Comparison of ENCODE assay signal across 37 mouse cellular contexts in genomic region chr16:92371623-92372022, GRCm38 (mm10). TPM values are rescaled to one million over a fixed set of nuclear protein-coding genes. Genes with fewer than 3 reads are reported as not detected.
DNase-seq lines count a peak whose midpoint lies in the region; ATAC-seq lines count a peak whose summit lies in the region.
"Had no signal": no experiment of that assay in that cellular context is flagged by ENCODE, and none has a peak within 500 bp of the region (broad histone marks: within the 10 kb centered on the region; RNA-seq: fewer than 3 reads in every experiment).

No protein-coding gene starts in this region.

- H3K9ac ChIP-seq in hindbrain, embryonic 13.5 days = no peak overlapping the region
- H3K9ac ChIP-seq: forebrain, embryonic 12.5 days; heart, embryonic 12.5 days; hindbrain, embryonic 15.5 days; kidney, embryonic 15.5 days; liver, embryonic 12.5 days; liver, postnatal 0 days; midbrain, embryonic 13.5 days; neural tube, embryonic 13.5 days had no signal

- peak overlapping the region; percentile 66 for H3K27ac ChIP-seq in hindbrain, embryonic 10.5 days
- no peak overlapping the region for H3K27ac ChIP-seq in hindbrain, embryonic 13.5 days
- H3K27ac ChIP-seq: forebrain, embryonic 12.5 days; hindbrain, embryonic 15.5 days; kidney, embryonic 15.5 days; left cerebral cortex, adult 2 months; liver, embryonic 12.5 days; midbrain, embryonic 13.5 days; neural tube, embryonic 13.5 days had no signal

- H3K36me3 ChIP-seq in hindbrain, embryonic 10.5 days = no peaks in the 10 kb centered on the region
- H3K36me3 ChIP-seq in hindbrain, embryonic 13.5 days = no peaks in the 10 kb centered on the region
- H3K36me3 ChIP-seq: forebrain, embryonic 12.5 days; heart, embryonic 12.5 days; hindbrain, embryonic 15.5 days; kidney, embryonic 15.5 days; liver, embryonic 12.5 days; midbrain, embryonic 13.5 days; neural tube, embryonic 13.5 days had no signal

- H3K4me3 ChIP-seq in hindbrain, embryonic 10.5 days = no peak overlapping the region
- H3K4me3 ChIP-seq in hindbrain, embryonic 13.5 days = no peak overlapping the region
- H3K4me3 ChIP-seq: erythroblast, embryonic 14.5 days; forebrain, embryonic 12.5 days; heart, embryonic 12.5 days; hindbrain, embryonic 15.5 days; kidney, embryonic 15.5 days; left cerebral cortex, adult 2 months; liver, embryonic 12.5 days; midbrain, embryonic 13.5 days; neural tube, embryonic 13.5 days had no signal

- no peaks in the 10 kb centered on the region for H3K27me3 ChIP-seq in hindbrain, embryonic 10.5 days (ENCODE audit: insufficient read depth, poor library complexity, severe bottlenecking)
- H3K27me3 ChIP-seq in hindbrain, embryonic 13.5 days = no peaks in the 10 kb centered on the region
- H3K27me3 ChIP-seq: forebrain, embryonic 12.5 days; heart, embryonic 12.5 days; hindbrain, embryonic 15.5 days; kidney, embryonic 15.5 days; midbrain, embryonic 13.5 days; neural tube, embryonic 13.5 days had no signal

- 55% methylated on average over 5 of the region's 5 CpGs for WGBS in hindbrain, embryonic 10.5 days
- WGBS in hindbrain, embryonic 13.5 days = 55% methylated on average over 5 of the region's 5 CpGs

- no peaks in the 10 kb centered on the region for H3K9me3 ChIP-seq in hindbrain, embryonic 10.5 days
- no peaks in the 10 kb centered on the region for H3K9me3 ChIP-seq in hindbrain, embryonic 13.5 days
- H3K9me3 ChIP-seq: forebrain, embryonic 12.5 days; heart, embryonic 12.5 days; hindbrain, embryonic 15.5 days; kidney, embryonic 15.5 days; liver, embryonic 12.5 days; midbrain, embryonic 13.5 days; neural tube, embryonic 13.5 days had no signal

- DNase-seq in hindbrain, embryonic 10.5 days (ENCODE audit: low spot score) = no peak
- peak; percentile 65 for DNase-seq in cerebellum, adult 11-12 months
- peak; percentile 29 for DNase-seq in cerebellum, adult 8-10 months
- peak; percentile 37 to 55 for DNase-seq in cerebellum, postnatal 25 days
- no peak for DNase-seq in adrenal gland, postnatal 14 days
- DNase-seq in adipocyte (ENCODE audit: low spot score) = no peak
- DNase-seq: adrenal gland, adult 8-10 months; B cell, adult 2 months; gastrocnemius, postnatal 10 days; heart, postnatal 4 days; kidney, adult 18-20 months; kidney, postnatal 25 days; liver, postnatal 0 days; lung, postnatal 36 days; retina, postnatal 1 day; right cerebral cortex, postnatal 14 days; thymus, postnatal 25 days had no signal

- no peak overlapping the region for H3K4me2 ChIP-seq in hindbrain, embryonic 13.5 days
- H3K4me2 ChIP-seq: forebrain, embryonic 12.5 days; heart, embryonic 12.5 days; hindbrain, embryonic 15.5 days; kidney, embryonic 15.5 days; liver, embryonic 12.5 days; midbrain, embryonic 13.5 days; neural tube, embryonic 13.5 days had no signal

- ATAC-seq in hindbrain, embryonic 13.5 days (ENCODE audit: low FRiP score) = no peak
- ATAC-seq: inflammation-experienced regulatory T-cells, adult 6 months; liver, embryonic 12.5 days; liver, postnatal 0 days; midbrain, embryonic 13.5 days had no signal

- peaks cover 47% of the 10 kb centered on the region for H3K4me1 ChIP-seq in hindbrain, embryonic 10.5 days (replicated peaks)
- peaks cover 25% of the 10 kb centered on the region for H3K4me1 ChIP-seq in hindbrain, embryonic 13.5 days (replicated peaks)

RNA-seq across cellular contexts. Expression of gene Kcne1, which starts 12.4 kb away (rescaled TPM):
- polyA plus RNA-seq in hindbrain, embryonic 10.5 days (2016; fragmentation: Nextera tagmentation; extraction: Ambion mirVana) = 1.0 and 1.3 TPM in 2 replicates
- polyA plus RNA-seq in hindbrain, embryonic 13.5 days (2015; fragmentation: Nextera tagmentation; extraction: Ambion mirVana) = 0.22 and 0.39 TPM in 2 replicates
- total RNA-seq in adrenal gland, postnatal 14 days (2021) = not detected in 2 replicates
- total RNA-seq: adrenal gland, adult 8-10 months; gastrocnemius, postnatal 10 days; layer of hippocampus, adult 18-20 months; layer of hippocampus, postnatal 14 days; left cerebral cortex, adult 2 months; left cerebral cortex, postnatal 36 days; megakaryocyte, adult 5-6 weeks had no signal
- polyA plus RNA-seq: cortical plate, adult 2 months; erythroblast, embryonic 14.5 days; inflammation-experienced regulatory T-cells, adult 6 months; liver, embryonic 12.5 days; liver, postnatal 0 days; midbrain, embryonic 13.5 days; neural tube, embryonic 13.5 days had no signal

RNA-seq across cellular contexts. Expression of gene Fam243, which starts 50.4 kb away (rescaled TPM):
- not detected in 2 replicates for polyA plus RNA-seq in hindbrain, embryonic 10.5 days (2016; fragmentation: Nextera tagmentation; extraction: Ambion mirVana)
- not detected in 2 replicates for polyA plus RNA-seq in hindbrain, embryonic 13.5 days (2015; fragmentation: Nextera tagmentation; extraction: Ambion mirVana)
- not detected in 2 replicates for total RNA-seq in adrenal gland, postnatal 14 days (2021)
- total RNA-seq: gastrocnemius, postnatal 10 days; layer of hippocampus, adult 18-20 months; layer of hippocampus, postnatal 14 days; left cerebral cortex, adult 2 months; left cerebral cortex, postnatal 36 days; megakaryocyte, adult 5-6 weeks had no signal
- polyA plus RNA-seq: cortical plate, adult 2 months; embryonic facial prominence, embryonic 14.5 days; erythroblast, embryonic 14.5 days; forebrain, embryonic 12.5 days; heart, embryonic 12.5 days; hindbrain, embryonic 15.5 days; inflammation-experienced regulatory T-cells, adult 6 months; kidney, embryonic 15.5 days; limb, embryonic 14.5 days; liver, embryonic 12.5 days; liver, postnatal 0 days; lung, embryonic 16.5 days; midbrain, embryonic 13.5 days; neural tube, embryonic 13.5 days; stomach, embryonic 16.5 days had no signal

Comparison
In these comparisons a context has a peak if more than half of its experiments do, and no peak if none do; other contexts are left out.
1. DNase-seq: peak in cerebellum, adult 11-12 months (single experiment), cerebellum, adult 8-10 months (single experiment) and cerebellum, postnatal 25 days (2 of 2); none in hindbrain, embryonic 10.5 days (single experiment), adrenal gland, postnatal 14 days (single experiment) and adipocyte (single experiment).